Mouse (Mus musculus): ENCODE results near the gene Dusp18.

Gene Dusp18

DNA sequence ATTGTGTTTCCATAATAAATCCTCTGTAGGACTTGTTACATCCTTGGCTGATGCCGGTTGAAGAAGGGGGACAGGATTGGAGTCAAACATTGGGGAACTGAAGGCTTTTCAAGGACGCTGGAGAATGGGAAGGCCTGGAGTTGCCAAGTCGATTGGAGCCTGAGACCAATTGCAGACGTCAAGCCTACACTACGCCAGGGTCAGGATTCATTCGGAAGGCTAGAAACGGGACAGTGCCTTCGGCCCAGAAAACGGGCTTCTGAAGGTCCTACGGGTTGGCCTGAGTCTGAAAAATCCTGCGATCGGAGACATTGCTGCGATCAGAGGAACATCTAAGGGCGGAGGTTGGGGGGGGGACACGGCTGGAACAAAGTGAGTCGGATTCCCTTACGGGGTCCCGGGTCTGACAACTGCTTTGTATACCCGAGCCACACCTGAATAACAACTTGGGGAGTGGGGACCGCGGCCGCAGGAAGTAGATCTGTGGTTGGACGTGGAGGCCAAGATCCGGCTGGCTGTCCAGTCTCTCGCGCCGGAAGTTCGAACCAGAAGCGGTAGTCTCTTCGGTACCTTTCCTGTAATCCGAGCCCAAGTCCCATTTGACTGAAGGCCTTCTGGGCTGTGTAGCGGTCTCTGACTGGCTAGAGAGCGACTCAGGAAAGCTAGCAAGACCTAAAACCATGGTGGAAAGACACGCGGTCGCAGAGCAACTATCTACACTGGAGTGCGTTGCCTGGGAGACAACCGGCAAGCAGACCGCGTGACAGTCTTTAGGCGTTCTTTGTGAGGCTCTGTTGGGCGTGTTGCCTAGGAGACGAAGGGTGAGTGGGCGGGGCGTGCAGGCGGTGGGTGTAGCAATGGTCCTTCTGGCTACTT lies at the start of gene Dusp18, which contains the start of gene 4921536K21Rik:
TSS of gene Dusp18 (plus strand) at position 835 of the 876 bp plus-strand sequence.
TSS of gene 4921536K21Rik (minus strand) at position 693 of the 876 bp plus-strand sequence.
- DNase-seq (ENCODE audit: low spot score in 2 of 2): peak; percentile 92 to 93

DNA sequence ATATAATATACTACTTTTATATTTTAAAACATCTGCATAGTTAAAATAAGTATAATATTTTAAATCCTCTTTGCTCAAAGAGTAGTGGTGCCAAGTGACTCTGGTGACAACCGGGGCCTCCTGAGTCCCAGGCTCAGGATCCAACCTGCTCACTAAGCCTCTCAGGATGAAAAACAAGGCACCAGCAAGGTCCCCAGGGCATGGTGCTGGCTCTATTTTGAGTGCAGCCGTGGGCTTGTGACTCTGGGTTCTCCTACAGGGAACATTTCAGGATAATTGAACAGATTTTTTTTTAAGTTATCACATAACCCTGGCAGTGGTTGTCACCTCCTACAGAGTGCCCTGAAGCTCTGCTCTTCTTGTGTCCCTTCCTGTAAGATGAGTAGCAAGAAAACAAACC lies 48.7 kb upstream of the Dusp18 start:
- no peak for DNase-seq (ENCODE audit: low spot score in 2 of 2)

- no peak for DNase-seq (ENCODE audit: low spot score in 2 of 2)
Observed at GRCm38 (mm10) chr11:3849469-3850314, 45.3 kb upstream of the Dusp18 start.

DNA sequence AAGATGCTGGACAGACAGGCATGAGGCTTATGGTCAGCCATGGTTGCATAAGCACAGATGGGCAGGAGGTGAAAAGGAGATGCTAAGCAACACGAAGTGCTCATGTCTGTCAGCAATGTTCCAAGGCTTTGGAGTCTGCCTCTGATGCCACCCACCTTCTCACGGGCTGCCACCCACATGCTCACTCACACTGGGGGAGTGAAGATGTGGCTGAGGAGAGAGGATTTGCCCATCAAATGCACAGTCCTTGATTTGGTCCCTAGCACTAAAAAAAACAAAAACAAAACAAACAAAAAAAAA lies 44.8 kb upstream of the Dusp18 start:
- no peak for DNase-seq (ENCODE audit: low spot score in 2 of 2)

GRCm38 (mm10) chr11:3850746-3851277 lies 44.2 kb upstream of the Dusp18 start:
- no peak for DNase-seq (ENCODE audit: low spot score in 2 of 2)

GRCm38 (mm10) chr11:3851872-3852271 lies 43.2 kb upstream of the Dusp18 start:
- DNase-seq (ENCODE audit: low spot score in 2 of 2): no peak

GRCm38 (mm10) chr11:3853031-3853430 lies 42.0 kb upstream of the Dusp18 start:
- DNase-seq (ENCODE audit: low spot score in 2 of 2): no peak

DNA sequence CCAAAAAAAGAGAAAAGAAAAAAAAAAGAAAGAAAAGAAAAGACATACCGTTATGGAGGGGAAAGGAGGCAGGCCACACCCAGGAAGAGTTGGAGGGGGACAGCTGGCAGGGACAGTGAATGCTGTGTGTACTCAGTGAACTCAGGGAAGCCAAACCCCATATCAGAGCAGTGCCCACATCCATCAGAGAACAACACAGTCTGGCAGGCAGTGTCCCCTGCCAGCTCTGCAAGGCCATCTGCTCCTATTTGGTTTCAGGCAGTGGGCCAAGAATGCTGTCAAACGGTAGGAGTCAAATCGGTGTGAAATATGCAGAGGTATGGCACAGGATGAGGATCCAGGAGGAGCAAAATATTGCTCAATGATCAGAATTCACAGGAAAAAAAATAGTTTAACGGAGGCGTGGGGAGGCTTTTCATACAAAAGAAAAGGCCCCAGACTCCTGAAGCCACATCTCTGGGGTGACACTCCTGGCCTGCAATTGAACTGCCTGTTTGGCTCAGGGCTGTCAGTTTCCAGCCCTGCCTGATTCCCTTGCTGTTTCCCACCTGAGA lies 41.5 kb upstream of the Dusp18 start:
- peak in 1 of 2 experiments; percentile 61 for DNase-seq (ENCODE audit: low spot score in 2 of 2)

DNA sequence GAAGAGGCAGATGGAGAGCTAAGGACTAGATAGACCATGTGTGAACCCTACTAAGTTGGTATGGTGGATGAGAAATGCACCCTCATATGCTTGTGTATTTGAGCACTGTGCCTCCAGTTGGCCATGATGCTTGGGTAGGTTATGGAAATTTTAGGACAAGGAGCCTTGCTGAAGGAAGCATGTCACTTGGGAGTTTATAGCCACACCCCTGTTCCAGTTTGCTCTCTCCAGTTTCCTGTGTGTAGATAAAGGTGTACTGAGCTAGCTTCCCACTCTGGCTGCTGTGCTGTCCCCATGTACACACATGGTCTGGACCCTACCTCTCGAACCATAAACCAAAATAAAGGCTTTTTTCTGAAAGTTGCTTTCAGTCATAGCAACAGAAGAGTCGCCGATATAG lies 40.9 kb upstream of the Dusp18 start:
- DNase-seq (ENCODE audit: low spot score in 2 of 2): no peak

- DNase-seq (ENCODE audit: low spot score in 2 of 2): no peak
Observed at GRCm38 (mm10) chr11:3855846-3856245, 39.2 kb upstream of the Dusp18 start.

GRCm38 (mm10) chr11:3857902-3858301 lies 37.1 kb upstream of the Dusp18 start:
- DNase-seq (ENCODE audit: low spot score in 2 of 2): no peak

DNA sequence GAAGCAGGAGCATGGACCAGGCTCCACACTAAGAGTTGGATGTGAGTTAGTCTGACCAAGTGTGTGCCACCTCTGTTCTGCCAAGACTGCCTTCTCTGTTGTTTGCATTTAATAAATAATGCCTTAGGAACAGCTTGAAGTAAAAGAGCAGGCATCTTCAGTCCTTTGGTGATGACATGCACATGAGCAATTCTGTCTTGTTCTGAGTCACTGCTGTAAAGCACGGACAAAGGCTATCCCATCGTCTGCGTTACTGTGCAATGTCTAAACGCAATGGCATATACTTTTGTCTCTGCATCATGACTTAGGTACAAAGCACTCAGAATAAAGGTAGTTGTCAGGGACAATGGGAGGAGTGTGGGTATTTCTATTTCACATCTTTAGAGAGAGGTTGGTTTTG lies 35.3 kb upstream of the Dusp18 start:
- DNase-seq (ENCODE audit: low spot score in 2 of 2): no peak

- no peak for DNase-seq (ENCODE audit: low spot score in 2 of 2)
Observed at GRCm38 (mm10) chr11:3860361-3860760, 34.7 kb upstream of the Dusp18 start.

DNA sequence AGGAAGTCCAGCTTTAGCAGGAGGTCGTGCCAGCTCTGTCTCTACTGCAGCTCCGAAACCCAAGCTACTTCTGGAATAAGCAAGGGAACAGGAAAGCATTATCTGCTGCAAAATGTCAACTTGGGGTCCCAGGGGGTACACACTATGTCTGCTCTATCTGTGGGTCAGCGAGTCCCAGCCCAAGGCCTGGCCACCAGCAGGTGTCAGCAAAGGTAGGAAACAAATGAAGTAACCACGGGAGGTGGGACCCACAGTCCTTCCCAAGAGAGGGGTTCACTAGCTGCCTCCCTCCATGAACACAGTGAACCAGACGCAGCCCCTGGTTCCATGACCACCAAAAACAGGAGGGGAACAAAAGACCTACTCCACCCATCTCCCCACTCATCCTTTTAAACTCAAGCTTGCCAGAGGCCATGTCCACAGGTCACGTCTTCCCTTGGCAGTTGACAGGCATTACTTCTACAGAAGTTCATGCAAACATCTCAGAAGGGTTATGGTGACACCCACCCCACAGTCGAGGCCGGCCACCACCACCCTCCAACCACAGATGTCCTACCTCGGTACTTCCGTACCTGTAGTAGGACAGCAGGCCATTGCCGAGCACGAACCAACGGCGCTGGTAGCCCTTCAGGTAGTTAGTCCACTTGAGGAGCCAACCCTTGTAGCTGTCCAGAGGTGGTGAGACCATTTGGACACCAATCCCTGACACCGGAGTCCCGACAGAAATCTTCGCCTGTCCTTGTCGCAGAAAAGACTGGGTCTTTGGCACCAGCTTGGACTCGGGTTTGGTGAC lies 32.2 kb upstream of the Dusp18 start:
- no peak for DNase-seq (ENCODE audit: low spot score in 2 of 2)

GRCm38 (mm10) chr11:3863454-3864112 lies 31.5 kb upstream of the Dusp18 start, which contains the start of gene Osbp2:
Gene Osbp2 (minus strand): TSS chr11:3863903.
- peak; percentile 56 to 59 for DNase-seq (ENCODE audit: low spot score in 2 of 2)

- no peak for DNase-seq (ENCODE audit: low spot score in 2 of 2)
Observed at GRCm38 (mm10) chr11:3864343-3864742, 30.7 kb upstream of the Dusp18 start.

GRCm38 (mm10) chr11:3876419-3876818 lies 18.6 kb upstream of the Dusp18 start:
- DNase-seq (ENCODE audit: low spot score in 2 of 2): no peak

GRCm38 (mm10) chr11:3878660-3879059 lies 16.4 kb upstream of the Dusp18 start:
- no peak for DNase-seq (ENCODE audit: low spot score in 2 of 2)

DNA sequence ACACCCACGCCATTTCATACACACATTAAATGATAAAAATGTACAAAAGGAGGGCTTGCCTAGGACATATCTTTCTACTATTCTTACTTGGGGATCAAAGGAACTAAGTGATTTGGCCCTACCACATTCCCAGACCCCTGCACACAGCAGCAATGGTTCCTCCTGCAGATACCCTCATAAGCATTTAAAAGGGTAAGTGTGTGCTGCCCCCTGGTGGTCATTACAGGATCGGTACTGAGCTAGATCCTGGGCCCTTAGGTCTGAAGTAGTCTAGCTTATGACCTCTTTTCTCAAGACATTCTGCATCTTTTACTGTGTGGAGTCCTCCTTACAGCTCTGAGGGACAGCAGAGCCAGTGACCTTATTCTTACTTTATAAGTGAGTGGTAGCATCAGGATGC lies 15.2 kb upstream of the Dusp18 start:
- peak; percentile 35 to 73 for DNase-seq (ENCODE audit: low spot score in 2 of 2)

- no peak for DNase-seq (ENCODE audit: low spot score in 2 of 2)
Observed at GRCm38 (mm10) chr11:3883711-3884110, 11.3 kb upstream of the Dusp18 start.

DNA sequence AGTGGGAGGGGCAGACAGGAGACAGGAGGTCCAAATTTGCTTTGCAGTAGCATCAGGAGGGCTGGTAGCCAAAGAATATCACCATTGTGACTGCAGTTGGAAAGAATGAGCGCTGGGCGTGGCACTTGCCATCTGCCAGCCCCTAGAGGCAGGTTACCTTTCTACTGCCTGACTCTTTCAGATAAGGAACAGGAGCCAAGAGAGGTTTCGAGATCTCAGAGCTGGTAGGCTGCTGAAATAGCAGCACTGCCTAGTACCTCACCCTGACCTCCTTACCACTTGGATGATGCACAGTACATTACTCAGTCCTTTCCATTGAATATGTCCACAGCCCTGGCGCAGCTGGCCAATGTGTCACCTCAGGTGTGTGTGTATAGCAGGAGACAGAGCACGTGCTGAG lies 7.7 kb upstream of the Dusp18 start:
- no peak for DNase-seq (ENCODE audit: low spot score in 2 of 2)
